Mouse (Mus musculus) forebrain, embryonic 16.5 days (tissue): Measurements from ENCODE around the gene Zc3h18. TPM values are rescaled to one million over a fixed set of nuclear protein-coding genes. Genes with fewer than 3 reads are reported as not detected.

Source experiments
- ATAC-seq: fragments of 200-750 bp; cut with Nextera tagmentation; 2 replicates; pipeline ENCODE4 v1.8.0; 2017; ENCODE audit warnings: mild to moderate bottlenecking, moderate library complexity
- H3K27ac ChIP-seq: fragments of 300-500 bp; sonication (generic); 2 replicates; pipeline ENCODE4 v1.5.1; 2014; ENCODE audit warnings: low read length, control low read depth
- H3K27me3 ChIP-seq: fragments of 300-500 bp; sonication (generic); replicated peaks from 2 replicates; pipeline ENCODE4 v1.6.1; 2014; ENCODE audit warnings: low read length; ENCODE audit not compliant: control insufficient read depth, insufficient read depth
- H3K36me3 ChIP-seq: fragments of 300-500 bp; sonication (generic); 2 replicates; pipeline ENCODE4 v1.6.1; 2014; ENCODE audit not compliant: control insufficient read depth, insufficient read depth
- H3K4me1 ChIP-seq: fragments of 300-500 bp; sonication (generic); replicated peaks from 2 replicates; pipeline ENCODE4 v1.6.1; 2014; ENCODE audit warnings: low read length; ENCODE audit not compliant: control insufficient read depth, insufficient read depth
- H3K4me2 ChIP-seq: fragments of 300-500 bp; sonication (generic); 2 replicates; pipeline ENCODE4 v1.6.1; 2014; ENCODE audit warnings: mild to moderate bottlenecking, low read length, control low read depth
- H3K4me3 ChIP-seq: fragments of 300-500 bp; sonication (generic); replicated peaks from 2 replicates; pipeline ENCODE4 v1.5.1; 2014; ENCODE audit warnings: mild to moderate bottlenecking, low read length, control low read depth
- H3K9ac ChIP-seq: fragments of 300-500 bp; sonication (generic); replicated peaks from 2 replicates; pipeline ENCODE4 v1.6.1; 2014; ENCODE audit warnings: low read depth, low read length, control low read depth
- H3K9me3 ChIP-seq: fragments of 300-500 bp; sonication (generic); 2 replicates; pipeline ENCODE4 v1.6.1; 2016; ENCODE audit warnings: low read length; ENCODE audit not compliant: control insufficient read depth
- WGBS: fragments of 180-500 bp; shearing (Covaris S2); extraction: QIAGEN DNeasy Blood & Tissue Kit; methylation state at CpG from one replicate; pipeline ENCODE4 v1.1.7; 2014; 5-methylcytosine and 5-hydroxymethylcytosine counted together
- polyA plus RNA-seq: library from polyadenylated mRNA; unstranded; fragments of >200 nt; fragmentation: Nextera tagmentation; extraction: Ambion mirVana; gene quantifications from 2 replicates; pipeline ENCODE4 v1.2.1, GENCODE M21; 2015

Gene Zc3h18
- polyA plus RNA-seq, 1 experiment from 2014 or later = 44.7 TPM

DNA sequence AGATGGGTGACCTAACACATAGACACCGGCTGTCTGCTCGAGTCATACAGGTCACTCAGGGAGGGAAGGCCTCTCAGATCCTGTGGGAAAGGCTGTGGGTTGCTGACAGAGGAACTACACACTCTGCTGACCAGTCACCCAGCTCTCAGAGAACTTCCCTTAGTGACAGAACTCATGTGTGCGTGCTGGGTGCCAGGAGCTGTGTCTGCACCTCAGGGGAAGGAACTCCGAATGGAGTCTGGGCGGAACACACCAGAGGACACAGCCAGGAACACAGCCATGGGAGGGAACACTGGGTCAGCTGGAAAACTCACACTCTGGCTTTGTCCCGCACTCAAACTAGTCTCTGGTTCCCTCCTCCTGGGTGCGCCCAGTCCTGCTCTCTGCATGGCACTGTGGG, 31.3 kb downstream of the Zc3h18 start:
- Histone ChIP-seq H3K4me2 (no peak overlapping the region), H3K9ac (no peak overlapping the region), H3K4me1 (no peaks in the 10 kb centered on the region), H3K4me3 (no peak overlapping the region), H3K9me3 (no peaks in the 10 kb centered on the region), H3K27me3 (no peaks in the 10 kb centered on the region), H3K36me3 (peaks cover 62% of the 10 kb centered on the region), H3K27ac (no peak overlapping the region)
- no peak for ATAC-seq
- 94% methylated on average over 7 of the region's 7 CpGs for WGBS

DNA sequence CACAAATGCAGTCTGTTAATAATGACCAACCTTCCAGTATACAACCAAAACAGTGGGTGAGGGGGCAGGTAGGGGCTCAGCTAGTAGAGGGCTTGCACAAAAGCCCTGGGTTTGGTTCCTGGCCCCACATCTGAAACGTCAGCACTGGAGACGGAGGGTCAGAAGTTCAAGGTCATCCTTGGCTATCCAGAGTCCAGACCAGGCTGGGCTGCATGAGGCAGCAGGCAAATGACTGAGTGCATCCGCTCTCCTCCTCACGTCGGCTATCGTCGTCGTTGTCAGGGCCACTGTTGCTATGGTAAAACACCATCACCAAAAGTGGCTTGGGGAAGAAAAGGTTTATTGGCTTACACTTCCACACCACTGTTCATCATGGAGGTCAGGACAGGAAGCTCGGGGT, 37.9 kb downstream of the Zc3h18 start:
- Histone ChIP-seq H3K27ac (no peak overlapping the region), H3K4me2 (no peak overlapping the region), H3K9ac (no peak overlapping the region), H3K4me3 (no peak overlapping the region), H3K9me3 (no peaks in the 10 kb centered on the region), H3K4me1 (no peaks in the 10 kb centered on the region), H3K27me3 (no peaks in the 10 kb centered on the region), H3K36me3 (peaks cover 59% of the 10 kb centered on the region)
- 87% methylated on average over 9 of the region's 9 CpGs for WGBS
- no peak for ATAC-seq

DNA sequence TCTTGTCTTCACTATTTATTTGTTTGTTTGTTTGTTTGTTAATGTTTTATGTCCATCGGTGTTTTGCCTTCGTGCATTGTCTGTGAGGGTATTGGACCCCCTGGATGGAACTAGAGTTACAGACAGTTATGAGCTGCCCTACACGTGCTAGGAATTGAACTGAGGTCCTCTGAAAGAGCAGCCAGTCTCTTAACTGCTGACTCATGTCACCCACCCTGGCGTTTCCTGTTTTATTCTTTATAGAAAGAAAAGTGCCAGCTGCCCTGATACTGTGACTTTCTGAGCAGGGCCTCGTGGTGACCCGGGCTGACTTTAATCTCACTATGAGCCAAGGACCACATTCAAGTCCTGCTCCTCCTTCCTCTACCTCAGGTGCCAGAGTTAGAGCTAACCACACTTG, 39.1 kb downstream of the Zc3h18 start:
- H3K4me3 ChIP-seq = no peak overlapping the region
- H3K4me1 ChIP-seq = no peaks in the 10 kb centered on the region
- H3K27ac ChIP-seq = no peak overlapping the region
- no peak overlapping the region for H3K4me2 ChIP-seq
- no peak for ATAC-seq
- peaks cover 47% of the 10 kb centered on the region for H3K36me3 ChIP-seq
- no peaks in the 10 kb centered on the region for H3K27me3 ChIP-seq
- H3K9me3 ChIP-seq = no peaks in the 10 kb centered on the region
- WGBS = 95% methylated on average over 6 of the region's 6 CpGs
- no peak overlapping the region for H3K9ac ChIP-seq

DNA sequence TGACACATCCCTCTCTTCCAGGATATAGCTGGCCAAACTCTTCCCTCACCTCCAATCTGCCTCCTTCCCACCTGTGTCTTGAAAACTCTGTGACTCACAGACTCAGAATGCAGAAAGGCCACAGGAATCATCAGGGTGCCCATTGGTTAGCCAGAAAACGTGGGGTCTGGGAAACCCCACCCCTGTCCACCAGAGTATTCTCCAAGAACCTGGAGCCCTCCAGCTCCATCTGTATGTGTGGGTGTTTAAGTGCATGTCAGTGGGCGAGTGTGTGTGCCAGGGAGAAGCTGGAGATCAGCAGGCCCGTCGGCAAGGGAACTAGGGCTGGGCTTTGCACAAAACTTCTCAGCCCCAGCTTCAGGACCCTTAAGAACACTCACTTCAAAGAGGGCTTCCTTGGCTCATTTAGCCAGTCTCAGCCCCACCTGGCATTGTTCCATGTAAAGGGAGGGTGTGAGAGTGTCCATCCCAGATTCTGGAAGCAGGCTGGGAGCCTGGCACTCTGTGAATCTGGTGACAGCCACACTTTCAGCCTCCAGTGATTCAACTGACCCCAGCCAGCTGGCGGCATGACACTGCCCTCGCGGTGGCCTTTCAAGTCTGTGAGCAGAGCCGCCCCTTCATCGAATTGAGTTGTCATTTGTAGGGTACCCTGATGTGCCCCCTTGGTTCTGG, 43.6 kb downstream of the Zc3h18 start:
- no peak overlapping the region for H3K9ac ChIP-seq
- ATAC-seq = no peak
- no peak overlapping the region for H3K4me2 ChIP-seq
- WGBS = 58% methylated on average over 9 of the region's 9 CpGs
- H3K36me3 ChIP-seq = peaks cover 16% of the 10 kb centered on the region; the same call in 1 of the 2 replicates
- no peaks in the 10 kb centered on the region for H3K9me3 ChIP-seq
- no peak overlapping the region for H3K27ac ChIP-seq
- H3K4me3 ChIP-seq = no peak overlapping the region
- H3K4me1 ChIP-seq = no peaks in the 10 kb centered on the region
- no peaks in the 10 kb centered on the region for H3K27me3 ChIP-seq

DNA sequence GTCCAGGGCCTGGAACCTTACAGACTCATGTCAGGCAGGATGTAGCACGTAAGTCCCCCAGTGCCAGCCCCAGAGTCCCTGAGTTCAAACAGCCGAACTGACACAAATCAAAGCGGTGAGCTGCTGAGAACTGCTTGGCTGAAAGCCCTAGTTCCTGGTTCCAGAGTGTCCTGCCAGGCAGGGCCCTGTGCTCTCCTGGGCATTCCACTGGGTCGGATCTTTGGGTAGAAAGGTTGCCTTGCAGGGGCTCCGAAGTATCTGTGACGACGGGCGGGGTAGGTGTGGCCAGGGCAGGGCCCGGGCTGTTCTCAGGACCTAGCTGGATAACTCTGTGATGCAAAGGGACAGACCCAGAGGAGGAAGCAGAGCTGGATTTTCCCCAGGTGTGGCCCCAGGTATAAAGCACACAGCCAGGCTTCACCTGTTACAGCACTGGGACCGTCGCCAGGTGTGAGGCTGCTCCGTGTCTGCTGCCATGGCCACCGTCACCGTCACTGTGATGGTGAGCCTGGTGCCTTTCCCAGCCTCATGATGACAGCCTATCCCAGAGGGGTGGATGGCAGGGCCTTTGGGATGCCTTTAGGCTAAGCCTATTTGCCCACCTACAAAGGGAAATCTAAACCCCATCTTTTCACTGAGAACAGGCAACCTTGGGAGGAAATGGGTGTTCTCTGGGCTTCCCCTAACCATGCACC, 45.1 kb downstream of the Zc3h18 start, which contains the start of gene Il17c:
TSS of gene Il17c (plus strand) at position 645 of the 695 bp plus-strand sequence.
- H3K36me3 ChIP-seq = peaks cover 9% of the 10 kb centered on the region; the same call in 1 of the 2 replicates
- H3K9ac ChIP-seq = no peak within 1 kb of the TSS
- H3K4me2 ChIP-seq = no peak within 1 kb of the TSS
- H3K27me3 ChIP-seq = no peaks in the 10 kb centered on the region
- H3K9me3 ChIP-seq = no peaks in the 10 kb centered on the region
- no peaks in the 10 kb centered on the region for H3K4me1 ChIP-seq
- no peak for ATAC-seq
- H3K4me3 ChIP-seq = no peak within 1 kb of the TSS
- no peak within 1 kb of the TSS for H3K27ac ChIP-seq
- 81% methylated on average over 14 of the region's 14 CpGs for WGBS

DNA sequence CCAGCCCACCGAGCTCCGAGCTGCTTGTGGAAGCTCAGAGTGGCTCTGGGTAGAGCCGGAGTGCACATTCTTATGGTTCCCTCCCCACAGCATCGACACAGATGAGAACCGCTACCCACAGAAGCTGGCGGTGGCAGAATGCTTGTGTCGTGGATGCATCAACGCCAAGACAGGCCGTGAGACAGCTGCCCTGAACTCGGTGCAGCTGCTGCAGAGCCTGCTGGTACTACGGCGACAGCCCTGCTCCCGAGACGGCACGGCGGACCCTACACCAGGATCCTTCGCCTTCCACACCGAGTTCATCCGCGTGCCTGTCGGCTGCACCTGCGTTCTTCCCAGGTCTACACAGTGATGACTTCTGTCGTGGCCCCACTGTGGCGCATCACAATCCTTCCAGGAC, 46.8 kb downstream of the Zc3h18 start:
- H3K4me1 ChIP-seq = no peaks in the 10 kb centered on the region
- H3K4me2 ChIP-seq = no peak overlapping the region
- no peak overlapping the region for H3K27ac ChIP-seq
- no peaks in the 10 kb centered on the region for H3K27me3 ChIP-seq
- 87% methylated on average over 24 of the region's 24 CpGs for WGBS
- H3K36me3 ChIP-seq = peaks cover 3% of the 10 kb centered on the region; the same call in 1 of the 2 replicates
- ATAC-seq = no peak
- H3K9me3 ChIP-seq = no peaks in the 10 kb centered on the region
- H3K9ac ChIP-seq = no peak overlapping the region
- H3K4me3 ChIP-seq = no peak overlapping the region

DNA sequence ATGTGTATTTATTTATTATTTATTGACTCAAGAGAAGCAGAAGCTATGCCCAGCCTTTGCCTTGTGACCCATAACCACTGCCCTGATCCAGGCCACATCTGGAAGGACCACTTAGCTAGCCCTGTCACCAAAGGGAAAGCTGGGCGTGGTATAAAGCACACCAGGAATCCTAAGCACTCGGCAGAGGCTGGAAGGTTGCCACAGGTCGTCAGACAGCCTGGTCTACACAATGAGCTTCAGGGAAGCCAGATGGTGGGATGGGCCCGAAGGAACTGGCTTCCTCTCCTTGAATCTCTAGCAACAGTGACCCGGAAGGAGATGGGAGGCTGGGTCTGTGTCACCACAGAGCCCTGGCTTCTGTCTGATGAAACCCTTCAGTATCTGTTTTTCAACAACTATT, 47.2 kb downstream of the Zc3h18 start:
- ATAC-seq = no peak
- no peaks in the 10 kb centered on the region for H3K4me1 ChIP-seq
- no peaks in the 10 kb centered on the region for H3K36me3 ChIP-seq
- no peaks in the 10 kb centered on the region for H3K9me3 ChIP-seq
- no peak overlapping the region for H3K4me2 ChIP-seq
- no peak overlapping the region for H3K4me3 ChIP-seq
- no peak overlapping the region for H3K9ac ChIP-seq
- H3K27me3 ChIP-seq = no peaks in the 10 kb centered on the region
- H3K27ac ChIP-seq = no peak overlapping the region
- WGBS = 54% methylated on average over 5 of the region's 5 CpGs

DNA sequence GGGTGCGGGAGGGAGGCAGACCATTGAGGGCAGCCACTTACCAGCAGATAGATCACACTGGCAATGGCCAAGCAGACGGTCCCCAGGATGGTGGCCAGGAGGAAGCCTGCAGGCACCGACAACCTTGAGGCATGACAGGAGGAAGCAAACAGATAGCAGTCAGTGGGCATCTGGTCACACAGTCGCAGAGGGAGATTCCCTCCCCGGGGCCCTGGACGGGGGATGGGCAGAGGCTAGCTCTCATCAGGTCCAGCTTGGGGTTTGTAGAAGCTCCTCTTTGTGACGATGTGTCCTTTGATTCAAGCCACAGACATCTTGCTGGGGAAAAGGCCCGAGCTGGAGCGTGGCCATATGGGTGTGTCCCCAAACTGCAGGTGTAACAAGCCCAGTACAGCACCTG, 49.7 kb downstream of the Zc3h18 start:
- H3K36me3 ChIP-seq = no peaks in the 10 kb centered on the region
- no peaks in the 10 kb centered on the region for H3K9me3 ChIP-seq
- no peak overlapping the region for H3K9ac ChIP-seq
- H3K4me2 ChIP-seq = no peak overlapping the region
- H3K4me3 ChIP-seq = no peak overlapping the region
- 83% methylated on average over 9 of the region's 9 CpGs for WGBS
- no peak for ATAC-seq
- H3K27me3 ChIP-seq = no peaks in the 10 kb centered on the region
- no peaks in the 10 kb centered on the region for H3K4me1 ChIP-seq
- no peak overlapping the region for H3K27ac ChIP-seq

DNA sequence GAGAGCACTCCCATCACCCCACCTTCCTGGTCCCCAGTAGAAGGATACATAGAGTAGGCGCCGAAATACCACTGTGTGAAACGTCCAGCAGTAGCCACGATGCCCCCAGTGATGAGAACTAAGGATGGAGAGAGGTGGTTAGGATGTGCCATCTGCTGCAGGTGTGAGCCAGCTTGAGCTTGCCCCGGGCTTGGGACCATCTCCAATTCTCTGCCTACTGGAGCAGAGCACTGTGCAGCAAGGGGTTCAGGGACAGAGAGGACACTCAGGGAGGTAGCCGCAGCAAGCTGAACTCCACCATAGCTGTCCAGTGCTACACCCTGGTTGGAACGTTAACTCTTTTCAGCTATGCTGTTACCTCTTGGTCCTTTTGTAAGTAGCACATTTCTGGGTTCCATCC, 51.2 kb downstream of the Zc3h18 start:
- 87% methylated on average over 7 of the region's 7 CpGs for WGBS

More for the DNA sequence above, 51.2 kb downstream of the Zc3h18 start:
- H3K27ac ChIP-seq = no peak overlapping the region
- no peaks in the 10 kb centered on the region for H3K27me3 ChIP-seq
- H3K4me2 ChIP-seq = no peak overlapping the region
- H3K36me3 ChIP-seq = no peaks in the 10 kb centered on the region
- ATAC-seq = no peak
- H3K9me3 ChIP-seq = no peaks in the 10 kb centered on the region
- H3K9ac ChIP-seq = no peak overlapping the region
- no peak overlapping the region for H3K4me3 ChIP-seq
- H3K4me1 ChIP-seq = peaks cover 7% of the 10 kb centered on the region
